Mouse (Mus musculus) lung, postnatal 0 days (tissue): ENCODE results near the gene Ppfia1.

Source experiments
- CTCF ChIP-seq: IDR thresholded peaks from 2 replicates; pipeline ENCODE4 v1.5.1; 2016; ENCODE audit warnings: antibody characterized with exemption, mild to moderate bottlenecking
- EP300 ChIP-seq: IDR thresholded peaks from 2 replicates; pipeline ENCODE4 v1.6.1; 2016; ENCODE audit warnings: antibody characterized with exemption, mild to moderate bottlenecking, control low read depth

DNA sequence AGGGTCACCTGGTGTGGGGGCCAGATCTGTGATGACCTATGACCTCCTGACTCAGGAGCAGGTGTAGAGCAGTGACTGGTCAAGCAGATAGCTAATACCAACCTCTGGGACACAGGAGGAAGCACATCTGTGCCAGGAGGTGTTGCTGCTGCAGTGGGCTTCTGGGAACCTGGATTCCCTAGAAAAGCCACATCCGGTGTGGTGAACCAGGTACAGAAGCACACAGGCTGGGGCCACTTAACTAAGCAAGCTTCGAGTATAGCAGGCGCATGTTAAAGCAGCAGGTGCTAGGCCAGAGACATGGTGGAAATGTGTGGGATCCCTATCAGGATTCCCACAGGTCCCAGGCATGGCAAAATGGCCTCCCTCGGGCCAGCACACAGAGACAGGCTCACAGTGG is 7.1 kb upstream of the Ppfia1 start:
- TF ChIP-seq CTCF (no peak), EP300 (no peak)
